Mouse (Mus musculus) bone marrow, adult 2 months (tissue): ENCODE measurements around the gene Btg4.

Experiments
- CTCF ChIP-seq: fragments of 200-500 bp; IDR thresholded peaks from 2 replicates; pipeline ENCODE4 v1.5.1; 2011; ENCODE audit warnings: low read length, control low read depth; ENCODE audit not compliant: control insufficient read depth, insufficient read depth
- POLR2A ChIP-seq: fragments of 200-500 bp; IDR thresholded peaks from 2 replicates; pipeline ENCODE4 v1.6.1; 2011; ENCODE audit warnings: low read depth, mild to moderate bottlenecking, control low read depth, low read length, borderline replicate concordance; ENCODE audit not compliant: control insufficient read depth

DNA sequence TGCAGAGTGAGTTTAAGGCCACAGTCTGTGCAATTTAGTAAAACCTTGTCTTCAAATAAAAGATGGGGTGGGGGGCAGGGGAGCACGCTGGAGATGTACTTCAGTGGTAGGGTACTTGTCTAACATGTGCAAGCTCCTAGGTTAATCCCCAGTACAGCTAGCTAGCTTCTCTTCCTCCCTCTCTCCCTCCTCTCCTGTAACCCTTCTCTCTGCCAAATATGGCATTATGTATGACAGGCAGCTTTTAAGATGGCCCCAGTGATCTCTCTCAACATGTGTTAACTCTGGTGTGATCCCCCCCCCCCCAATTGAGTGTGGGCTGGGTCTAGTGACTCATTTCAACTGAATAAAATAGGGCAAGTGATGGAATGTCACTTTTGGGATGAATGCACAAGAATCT, 82.7 kb downstream of the Btg4 start:
- no peak for TF ChIP-seq CTCF
- no peak for TF ChIP-seq POLR2A
